ENCODE assay signal across 14 mouse cellular contexts in the genomic region with DNA sequence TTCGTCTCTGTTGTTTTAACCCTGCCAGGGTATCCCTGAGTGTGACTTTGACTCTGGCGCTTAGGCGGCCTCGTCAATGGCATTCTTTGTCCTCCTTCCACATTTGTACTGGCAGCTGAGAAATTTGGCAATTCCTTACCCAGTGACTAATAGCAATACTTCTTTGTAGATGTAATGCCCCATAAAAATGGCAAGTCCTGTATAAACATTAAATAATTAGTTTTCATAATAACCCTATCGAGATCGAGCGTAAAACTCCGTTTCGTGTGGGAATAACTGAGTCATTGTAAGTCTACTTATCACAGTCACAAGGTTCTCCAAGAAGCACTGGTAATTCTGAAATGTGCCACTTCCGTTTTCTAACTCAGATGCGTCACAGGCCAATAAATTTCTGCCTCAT.
DNase-seq lines count a peak whose midpoint lies in the region; ATAC-seq and TF ChIP-seq lines count a peak whose summit lies in the region.
"Had no signal": no experiment of that assay in that cellular context is flagged by ENCODE, and none has a peak within 500 bp of the region (broad histone marks: within the 10 kb centered on the region; RNA-seq: fewer than 3 reads in every experiment).

No protein-coding gene starts in this region.

- intact Hi-C loops in left cerebral cortex, adult 2 months (cut with DNase I): no loop called here

- no peak overlapping the region for H3K4me3 ChIP-seq in hindbrain, embryonic 13.5 days
- no peak overlapping the region for H3K4me3 ChIP-seq in hindbrain, embryonic 11.5 days (ENCODE audit: low read depth, low read length)
- H3K4me3 ChIP-seq in limb, embryonic 15.5 days: no peak overlapping the region
- H3K4me3 ChIP-seq in midbrain, embryonic 11.5 days (ENCODE audit: low read depth, low read length): no peak overlapping the region
- H3K4me3 ChIP-seq in left cerebral cortex, adult 2 months: no peak overlapping the region
- H3K4me3 ChIP-seq: heart, adult 2 months; lung, embryonic 15.5 days had no signal

- no peak overlapping the region for H3K4me2 ChIP-seq in hindbrain, embryonic 13.5 days
- H3K4me2 ChIP-seq in hindbrain, embryonic 11.5 days (replicated peaks; ENCODE audit: low read depth, low read length): no peak overlapping the region
- H3K4me2 ChIP-seq in limb, embryonic 15.5 days: peak overlapping the region; percentile 6; the same call in 1 of the 2 replicates
- no peak overlapping the region for H3K4me2 ChIP-seq in midbrain, embryonic 11.5 days
- H3K4me2 ChIP-seq: lung, embryonic 15.5 days had no signal

- H3K27ac ChIP-seq in hindbrain, embryonic 13.5 days: peak overlapping the region; percentile 32; the same call in 1 of the 2 replicates
- H3K27ac ChIP-seq in hindbrain, embryonic 11.5 days (ENCODE audit: low read depth, low read length): no peak overlapping the region
- peak overlapping the region; percentile 48; the same call in 1 of the 2 replicates for H3K27ac ChIP-seq in limb, embryonic 15.5 days
- no peak overlapping the region for H3K27ac ChIP-seq in midbrain, embryonic 11.5 days (ENCODE audit: low read depth, low read length)
- H3K27ac ChIP-seq in left cerebral cortex, adult 2 months: no peak overlapping the region; the same call in 1 of the 2 replicates
- H3K27ac ChIP-seq: heart, adult 2 months; lung, embryonic 15.5 days had no signal

- H3K9ac ChIP-seq in hindbrain, embryonic 13.5 days: no peak overlapping the region
- H3K9ac ChIP-seq in hindbrain, embryonic 11.5 days (ENCODE audit: low read depth, low read length): no peak overlapping the region
- no peak overlapping the region for H3K9ac ChIP-seq in limb, embryonic 15.5 days
- H3K9ac ChIP-seq in midbrain, embryonic 11.5 days (ENCODE audit: low read length): no peak overlapping the region
- H3K9ac ChIP-seq: lung, embryonic 15.5 days had no signal

- H3K4me1 ChIP-seq in hindbrain, embryonic 13.5 days (replicated peaks): 0 out of 2 replicates have a peak, but pooled peaks cover 5% of the 10 kb centered on the region
- H3K4me1 ChIP-seq in hindbrain, embryonic 11.5 days (replicated peaks; ENCODE audit: control insufficient read depth, insufficient read depth, low read length): no peaks in the 10 kb centered on the region
- H3K4me1 ChIP-seq in limb, embryonic 15.5 days: peaks cover 9% of the 10 kb centered on the region
- peaks cover 7% of the 10 kb centered on the region for H3K4me1 ChIP-seq in midbrain, embryonic 11.5 days (ENCODE audit: control insufficient read depth, insufficient read depth, low read length)
- H3K4me1 ChIP-seq: lung, embryonic 15.5 days had no signal

- no peak for TF ChIP-seq CTCF in left cerebral cortex, adult 2 months (IDR thresholded peaks at IDR 0.05)

- 63% methylated on average over 11 of the region's 11 CpGs for WGBS in hindbrain, embryonic 13.5 days
- WGBS in hindbrain, embryonic 11.5 days: 82% methylated on average over 11 of the region's 11 CpGs
- WGBS in limb, embryonic 15.5 days: 62% methylated on average over 11 of the region's 11 CpGs
- 88% methylated on average over 11 of the region's 11 CpGs for WGBS in midbrain, embryonic 11.5 days

- H3K36me3 ChIP-seq in hindbrain, embryonic 13.5 days: no peaks in the 10 kb centered on the region
- no peaks in the 10 kb centered on the region for H3K36me3 ChIP-seq in hindbrain, embryonic 11.5 days (ENCODE audit: control insufficient read depth, insufficient read depth, low read length)
- no peaks in the 10 kb centered on the region for H3K36me3 ChIP-seq in limb, embryonic 15.5 days
- no peaks in the 10 kb centered on the region for H3K36me3 ChIP-seq in midbrain, embryonic 11.5 days (ENCODE audit: control insufficient read depth, insufficient read depth, low read length)
- H3K36me3 ChIP-seq: lung, embryonic 15.5 days had no signal

- ATAC-seq in hindbrain, embryonic 13.5 days (ENCODE audit: low FRiP score): no peak
- no peak for ATAC-seq in hindbrain, embryonic 11.5 days (ENCODE audit: low FRiP score)
- ATAC-seq in limb, embryonic 15.5 days (ENCODE audit: insufficient number of reproducible peaks, low FRiP score, low TSS enrichment, low read depth): peak; percentile 52; the same call in 1 of the 2 replicates
- no peak for ATAC-seq in midbrain, embryonic 11.5 days (ENCODE audit: low FRiP score)
- ATAC-seq: inflammation-experienced regulatory T-cells, adult 6 months had no signal

- H3K9me3 ChIP-seq in hindbrain, embryonic 13.5 days: no peaks in the 10 kb centered on the region
- no peaks in the 10 kb centered on the region for H3K9me3 ChIP-seq in hindbrain, embryonic 11.5 days (ENCODE audit: control insufficient read depth, low read length)
- no peaks in the 10 kb centered on the region for H3K9me3 ChIP-seq in limb, embryonic 15.5 days
- H3K9me3 ChIP-seq in midbrain, embryonic 11.5 days (ENCODE audit: control insufficient read depth, low read length): no peaks in the 10 kb centered on the region
- H3K9me3 ChIP-seq: lung, embryonic 15.5 days had no signal

- DNase-seq in hindbrain, embryonic 11.5 days (ENCODE audit: low spot score): no peak
- DNase-seq in adrenal gland, postnatal 14 days: peak; percentile 42
- peak; percentile 79 for DNase-seq in fibroblast of lung, adult 2 months (ENCODE audit: low read depth)
- DNase-seq in midbrain, embryonic 11.5 days (ENCODE audit: low spot score, missing footprints): no peak
- no peak for DNase-seq in left cerebral cortex, adult 2 months (ENCODE audit: extremely low spot score in 1 of 2, low spot score in 2 of 2)
- DNase-seq: cerebellum, postnatal 10 days; liver; thymus, adult 2 months had no signal

- no peaks in the 10 kb centered on the region for H3K27me3 ChIP-seq in hindbrain, embryonic 13.5 days
- H3K27me3 ChIP-seq in hindbrain, embryonic 11.5 days (ENCODE audit: control insufficient read depth, insufficient read depth, low read length): no peaks in the 10 kb centered on the region
- no peaks in the 10 kb centered on the region for H3K27me3 ChIP-seq in limb, embryonic 15.5 days
- no peaks in the 10 kb centered on the region for H3K27me3 ChIP-seq in midbrain, embryonic 11.5 days (ENCODE audit: control insufficient read depth, insufficient read depth, low read length)
- H3K27me3 ChIP-seq: CH12.LX; lung, embryonic 15.5 days had no signal

Comparison
In these comparisons a context has a peak if more than half of its experiments do, and no peak if none do; other contexts are left out.
1. H3K27ac ChIP-seq: peak in hindbrain, embryonic 13.5 days (single experiment) and limb, embryonic 15.5 days (single experiment); none in hindbrain, embryonic 11.5 days (single experiment), midbrain, embryonic 11.5 days (single experiment) and left cerebral cortex, adult 2 months (single experiment).
2. DNase-seq: peak in adrenal gland, postnatal 14 days (single experiment) and fibroblast of lung, adult 2 months (single experiment); none in hindbrain, embryonic 11.5 days (single experiment), midbrain, embryonic 11.5 days (single experiment) and left cerebral cortex, adult 2 months (0 of 2).